Mouse (Mus musculus) cerebellum, postnatal 36 days (tissue): ENCODE data around the gene Coa3.

Experiments
- DNase-seq, 2 experiments: peaks; one replicate each; pipeline ENCODE4 v3.0.0; 2021 to 2022; ENCODE audit warnings: mixed read lengths in 2 of 2

Coa3 gene

GRCm38 (mm10) chr11:101248258-101248994, 30.5 kb downstream of the Coa3 start:
- peak; percentile 59 to 64 for DNase-seq

- DNase-seq, result no peak
Measured at GRCm38 (mm10) chr11:101247521-101248030, 31.3 kb downstream of the Coa3 start.

- no peak for DNase-seq
Measured at GRCm38 (mm10) chr11:101246702-101247012, 32.3 kb downstream of the Coa3 start.

- peak in 1 of 2 experiments; percentile 8 for DNase-seq
Measured at GRCm38 (mm10) chr11:101245855-101246701, 32.8 kb downstream of the Coa3 start, which contains the start of gene Ramp2. Gene Ramp2, plus strand, starts transcription at chr11:101246028.

- no peak for DNase-seq
Measured at GRCm38 (mm10) chr11:101245071-101245470, 33.8 kb downstream of the Coa3 start.

GRCm38 (mm10) chr11:101238071-101238647, 40.8 kb downstream of the Coa3 start:
- DNase-seq, result no peak

GRCm38 (mm10) chr11:101236782-101237181, 42.1 kb downstream of the Coa3 start:
- no peak for DNase-seq

- no peak for DNase-seq
Measured at GRCm38 (mm10) chr11:101235429-101235828, 43.5 kb downstream of the Coa3 start.

- no peak for DNase-seq
Measured at GRCm38 (mm10) chr11:101234124-101234523, 44.8 kb downstream of the Coa3 start.

- DNase-seq, result no peak
Measured at GRCm38 (mm10) chr11:101233240-101233639, 45.7 kb downstream of the Coa3 start.

- DNase-seq, result no peak
Measured at GRCm38 (mm10) chr11:101232010-101232839, 46.7 kb downstream of the Coa3 start.

GRCm38 (mm10) chr11:101230991-101231871, 47.7 kb downstream of the Coa3 start:
- DNase-seq, result peak in 1 of 2 experiments; percentile 15

- no peak for DNase-seq
Measured at GRCm38 (mm10) chr11:101230526-101230925, 48.4 kb downstream of the Coa3 start.

GRCm38 (mm10) chr11:101230061-101230511, 48.8 kb downstream of the Coa3 start:
- no peak for DNase-seq

- DNase-seq, result peak in 1 of 2 experiments; percentile 10
Measured at GRCm38 (mm10) chr11:101229361-101229900, 49.5 kb downstream of the Coa3 start.
